Mouse (Mus musculus) cortical plate, adult 2 months (tissue): Measurements from ENCODE around the gene Hist1h4f. TPM values are rescaled to one million over a fixed set of nuclear protein-coding genes. Genes with fewer than 3 reads are reported as not detected.
"Not testable (repeated sequence)": the region's sequence is repeated elsewhere in the genome, so short reads cannot be mapped to it uniquely, and the experiment has no call there.

Experiments
- H3K27ac ChIP-seq: fragments of 200-500 bp; 2 replicates; pipeline ENCODE4 v1.5.1; 2012; ENCODE audit warnings: low read length, control low read depth, inconsistent platforms; ENCODE audit not compliant: insufficient read depth
- H3K4me1 ChIP-seq: fragments of 200-500 bp; 2 replicates; pipeline ENCODE4 v1.6.1; 2011; ENCODE audit warnings: low read length; ENCODE audit not compliant: control insufficient read depth, insufficient read depth
- H3K4me3 ChIP-seq: fragments of 200-500 bp; 2 replicates; pipeline ENCODE4 v1.5.1; 2011; ENCODE audit warnings: mild to moderate bottlenecking, low read length, control low read depth; ENCODE audit not compliant: insufficient read depth
- CTCF ChIP-seq: fragments of 200-500 bp; IDR thresholded peaks from 2 replicates; pipeline ENCODE4 v1.5.1; 2011; ENCODE audit warnings: mild to moderate bottlenecking, control low read depth, low read length; ENCODE audit not compliant: insufficient read depth; ENCODE audit errors: extremely low read depth
- POLR2A ChIP-seq: fragments of 200-500 bp; IDR thresholded peaks from 2 replicates; pipeline ENCODE4 v1.6.1; 2011; ENCODE audit warnings: mild to moderate bottlenecking, low read length, control low read depth; ENCODE audit not compliant: insufficient read depth; ENCODE audit errors: extremely low read depth
- polyA plus RNA-seq: library from polyadenylated mRNA; depleted of rRNA; stranded (reverse); fragments of >200 nt; gene quantifications from 2 replicates; pipeline ENCODE4 v1.2.3, GENCODE M21; 2012

The Hist1h4f gene
- polyA plus RNA-seq, 1 experiment: 13.1 TPM

DNA sequence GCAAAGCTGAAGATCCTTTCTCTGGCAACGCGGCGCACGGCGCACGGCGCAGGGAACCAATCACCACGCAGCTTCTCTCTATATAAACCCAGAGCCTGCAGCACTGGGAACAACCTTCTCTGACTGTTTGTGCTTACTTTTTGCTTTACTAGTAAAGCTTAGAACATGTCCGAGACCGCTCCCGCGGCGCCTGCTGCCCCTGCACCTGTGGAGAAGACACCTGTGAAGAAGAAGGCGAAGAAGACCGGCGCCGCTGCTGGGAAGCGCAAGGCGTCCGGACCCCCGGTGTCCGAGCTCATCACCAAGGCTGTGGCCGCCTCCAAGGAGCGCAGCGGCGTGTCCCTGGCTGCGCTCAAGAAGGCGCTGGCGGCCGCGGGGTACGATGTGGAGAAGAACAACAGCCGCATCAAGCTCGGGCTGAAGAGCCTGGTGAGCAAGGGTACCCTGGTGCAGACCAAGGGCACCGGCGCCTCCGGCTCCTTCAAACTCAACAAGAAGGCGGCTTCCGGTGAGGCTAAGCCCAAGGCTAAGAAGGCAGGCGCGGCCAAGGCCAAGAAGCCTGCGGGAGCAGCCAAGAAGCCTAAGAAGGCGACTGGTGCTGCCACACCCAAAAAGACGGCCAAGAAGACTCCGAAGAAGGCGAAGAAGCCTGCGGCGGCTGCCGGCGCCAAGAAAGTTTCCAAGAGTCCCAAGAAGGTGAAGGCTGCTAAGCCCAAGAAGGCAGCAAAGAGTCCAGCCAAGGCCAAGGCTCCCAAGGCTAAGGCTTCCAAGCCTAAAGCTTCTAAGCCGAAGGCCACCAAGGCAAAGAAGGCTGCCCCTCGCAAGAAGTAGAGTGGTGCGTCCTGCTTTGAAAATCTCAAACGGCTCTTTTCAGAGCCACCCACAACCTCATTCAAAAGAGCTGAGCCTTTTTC, 3.7 kb upstream of the Hist1h4f start:
- Histone ChIP-seq H3K4me3 (peak overlapping the region; percentile 85), H3K4me1 (no peaks in the 10 kb centered on the region; the same call in 1 of the 2 replicates), H3K27ac (peak overlapping the region; percentile 88; the same call in 1 of the 2 replicates)
- peak; percentile 94 for TF ChIP-seq POLR2A
- TF ChIP-seq CTCF: no peak

DNA sequence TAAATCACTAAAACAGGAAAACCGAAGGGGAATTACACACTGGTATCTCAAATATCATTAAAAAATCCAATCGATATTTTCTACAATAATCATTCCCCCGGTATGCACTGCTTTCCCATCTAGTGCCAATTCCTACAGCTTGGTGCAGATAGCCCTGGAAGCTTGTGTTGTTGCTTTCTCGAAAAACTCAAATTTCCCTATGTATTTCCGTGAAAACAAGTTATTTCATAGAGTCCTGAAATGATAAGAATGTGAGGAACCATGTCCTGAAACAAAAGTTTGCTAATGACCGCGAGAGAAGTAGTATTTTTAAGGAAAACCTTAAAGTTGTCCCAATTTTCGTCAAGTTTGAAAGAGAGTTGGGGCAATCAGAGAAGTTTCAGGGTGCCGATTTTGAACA, 2.9 kb upstream of the Hist1h4f start:
- H3K27ac ChIP-seq: peak overlapping the region; percentile 84; the same call in 1 of the 2 replicates
- TF ChIP-seq CTCF (no peak), POLR2A (no peak)
- H3K4me3 ChIP-seq: peak overlapping the region; percentile 85
- no peaks in the 10 kb centered on the region; the same call in 1 of the 2 replicates for H3K4me1 ChIP-seq

DNA sequence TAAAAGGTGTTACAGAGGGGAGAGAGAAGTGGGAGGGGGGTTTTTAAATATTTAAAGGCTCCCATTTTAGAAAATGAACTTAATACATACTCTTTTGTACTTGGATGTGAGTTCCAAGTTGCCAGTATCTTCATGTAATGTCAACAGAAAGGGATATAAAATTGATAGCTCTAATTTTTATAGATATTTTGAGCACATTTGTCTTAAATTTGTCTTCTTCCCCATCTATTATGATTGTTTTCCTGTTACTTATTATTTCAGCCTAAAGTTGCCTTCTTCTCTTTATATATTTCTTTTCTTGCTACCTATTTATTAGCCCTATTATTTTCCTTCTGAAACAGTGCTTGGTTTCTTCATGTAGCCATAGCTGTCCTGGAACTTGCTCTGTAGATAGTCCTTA, 1.5 kb upstream of the Hist1h4f start, which contains the start of gene Hist1h1d:
Gene Hist1h1d (plus strand): TSS at position 301 of the 400 bp plus-strand sequence.
- no peaks in the 10 kb centered on the region; the same call in 1 of the 2 replicates for H3K4me1 ChIP-seq
- no peak within 1 kb of the TSS for H3K27ac ChIP-seq
- TF ChIP-seq POLR2A (no peak), CTCF (no peak)
- H3K4me3 ChIP-seq: no peak within 1 kb of the TSS

DNA sequence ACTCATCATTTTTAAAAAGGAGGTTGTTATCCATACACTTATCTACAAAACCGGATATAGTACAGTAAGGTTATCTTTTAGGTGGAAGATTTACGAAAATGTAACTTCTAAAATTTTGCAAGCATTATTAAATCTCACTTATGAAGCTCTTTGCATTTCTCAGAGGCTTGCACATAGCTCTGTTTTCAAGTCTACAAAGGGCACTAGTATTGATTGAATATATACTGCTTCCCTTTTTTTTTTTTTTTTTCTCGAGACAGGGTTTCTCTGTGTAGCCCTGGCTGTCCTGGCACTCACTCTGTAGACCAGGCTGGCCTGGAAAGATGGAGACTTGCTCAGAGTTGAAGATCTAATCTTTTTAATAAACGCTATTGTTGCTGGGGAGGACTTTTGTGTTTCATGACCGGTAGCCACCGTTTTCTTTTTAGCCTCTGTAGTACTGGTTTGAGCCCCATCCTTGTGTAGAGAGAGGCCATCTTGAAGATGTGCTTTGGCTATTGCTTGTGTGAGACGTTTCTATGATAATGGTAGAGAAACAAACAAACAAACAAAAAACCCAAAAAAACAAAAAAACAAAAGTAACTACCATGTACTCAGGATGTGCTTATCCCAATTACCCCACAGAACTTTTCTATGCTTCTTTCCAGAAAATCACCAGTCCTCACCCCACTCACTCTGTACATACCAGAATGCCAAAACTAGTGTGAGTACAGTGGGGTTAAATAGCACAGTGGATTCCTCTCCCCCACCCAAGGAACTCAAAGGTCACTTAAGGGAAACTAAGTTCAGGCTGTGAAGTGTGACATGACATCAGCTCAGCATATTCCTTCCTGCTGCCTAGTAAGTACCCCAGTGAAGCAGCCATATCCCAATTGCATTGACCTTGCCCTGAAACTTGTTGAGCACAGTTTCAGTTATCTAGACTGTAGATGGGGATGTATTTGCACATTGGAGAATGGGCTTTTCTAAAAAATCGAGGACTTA, 775 bp upstream of the Hist1h4f start:
- H3K27ac ChIP-seq: no peak overlapping the region
- no peaks in the 10 kb centered on the region; the same call in 1 of the 2 replicates for H3K4me1 ChIP-seq
- peak overlapping the region; percentile 66; the same call in 1 of the 2 replicates for H3K4me3 ChIP-seq
- TF ChIP-seq CTCF: no peak
- TF ChIP-seq POLR2A: no peak

DNA sequence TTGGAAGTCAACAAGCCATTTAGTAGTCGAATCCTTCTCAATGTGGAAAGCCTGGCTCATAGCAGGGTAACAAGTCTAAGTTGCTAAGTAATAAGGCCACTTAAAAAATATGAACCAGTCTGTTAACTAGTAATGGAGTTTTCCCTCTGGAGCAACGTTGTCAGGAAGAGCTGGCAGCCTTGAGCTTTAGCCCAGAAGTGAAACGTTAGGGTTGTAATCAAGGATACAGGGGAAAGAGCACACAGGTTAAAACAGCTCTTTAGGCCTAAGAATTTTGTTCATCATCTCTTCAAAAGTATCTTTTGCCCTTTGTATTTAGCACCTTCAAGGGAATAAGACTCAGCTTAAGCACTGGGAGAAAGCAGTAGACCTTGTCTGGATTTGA, 695 bp downstream of the Hist1h4f start:
- TF ChIP-seq CTCF (no peak), POLR2A (no peak)
- Histone ChIP-seq H3K4me3 (peak overlapping the region; percentile 66), H3K4me1 (no peaks in the 10 kb centered on the region; the same call in 1 of the 2 replicates), H3K27ac (peak overlapping the region; percentile 57; the same call in 1 of the 2 replicates)

DNA sequence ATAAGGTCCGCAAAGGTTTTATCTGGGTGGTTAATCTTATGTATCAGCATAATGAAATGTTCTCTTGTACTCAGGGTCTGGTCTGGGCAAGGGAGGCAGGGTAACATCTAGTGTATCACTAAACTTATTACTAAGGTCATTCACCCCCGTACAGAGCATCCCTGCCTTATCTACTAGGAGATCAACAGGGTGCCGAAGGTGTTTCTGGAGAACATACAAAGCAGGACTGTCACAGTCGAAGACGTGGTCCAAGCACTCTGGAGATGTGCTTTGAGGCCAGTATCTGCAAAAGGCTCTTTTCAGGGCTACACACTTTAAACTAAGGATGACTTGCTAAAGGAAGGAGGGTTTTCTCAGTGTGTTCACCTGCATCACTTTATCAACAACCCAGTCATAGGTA, 4.8 kb downstream of the Hist1h4f start:
- H3K27ac ChIP-seq: no peak overlapping the region
- H3K4me3 ChIP-seq: no peak overlapping the region
- H3K4me1 ChIP-seq: no peaks in the 10 kb centered on the region; the same call in 1 of the 2 replicates
- TF ChIP-seq POLR2A: no peak
- no peak for TF ChIP-seq CTCF

DNA sequence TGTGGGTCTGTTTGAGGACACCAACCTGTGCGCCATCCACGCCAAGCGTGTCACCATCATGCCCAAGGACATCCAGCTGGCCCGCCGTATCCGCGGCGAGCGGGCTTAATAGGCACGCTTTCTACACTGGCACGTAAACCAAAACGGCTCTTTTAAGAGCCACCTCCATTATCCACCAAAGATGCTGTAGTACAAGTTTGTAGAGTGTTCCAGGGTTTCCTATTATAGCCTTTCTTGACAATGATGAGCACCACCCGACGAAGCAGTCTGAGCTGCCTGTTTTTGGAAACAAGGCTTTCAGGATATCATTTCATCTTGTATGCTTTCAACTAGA, 6.7 kb downstream of the Hist1h4f start:
- not testable (repeated sequence) for H3K4me1 ChIP-seq, H3K27ac ChIP-seq
- H3K4me3 ChIP-seq: peak overlapping the region; percentile 29

DNA sequence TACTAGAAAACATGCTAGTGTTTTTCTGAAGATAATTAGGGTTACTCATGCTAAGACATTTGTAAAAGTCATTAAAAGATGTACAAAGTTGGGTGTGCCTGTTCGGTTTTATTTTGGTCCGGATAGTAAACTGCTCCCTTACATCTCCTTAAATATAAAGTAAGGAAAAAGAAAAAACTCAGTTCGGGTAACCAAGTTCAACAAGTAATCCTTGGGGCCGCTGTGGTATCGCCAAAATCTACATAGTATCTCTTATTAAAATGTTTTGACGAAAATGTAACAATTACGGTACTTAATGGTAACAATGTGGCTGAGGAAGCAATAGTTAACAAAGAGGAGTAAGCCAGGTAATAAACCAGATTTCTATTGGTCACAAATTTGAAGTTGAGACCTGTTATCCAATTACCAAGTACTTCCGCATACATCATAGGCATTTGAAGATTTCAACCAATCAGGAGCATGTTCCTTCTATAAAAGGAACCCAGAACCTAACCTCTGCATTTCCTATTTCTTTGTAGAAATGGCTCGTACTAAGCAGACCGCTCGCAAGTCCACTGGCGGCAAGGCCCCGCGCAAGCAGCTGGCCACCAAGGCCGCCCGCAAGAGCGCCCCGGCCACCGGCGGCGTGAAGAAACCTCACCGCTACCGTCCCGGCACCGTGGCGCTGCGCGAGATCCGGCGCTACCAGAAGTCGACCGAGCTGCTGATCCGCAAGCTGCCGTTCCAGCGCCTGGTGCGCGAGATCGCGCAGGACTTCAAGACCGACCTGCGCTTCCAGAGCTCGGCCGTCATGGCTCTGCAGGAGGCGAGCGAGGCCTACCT, 7.3 kb downstream of the Hist1h4f start, which contains the start of gene Hist1h3f:
Gene Hist1h3f (plus strand): TSS at position 88 of the 822 bp plus-strand sequence.
- Histone ChIP-seq H3K4me1 (no peaks in the 10 kb centered on the region), H3K4me3 (peak within 1 kb of the TSS; percentile 29), H3K27ac (peak within 1 kb of the TSS; percentile 55; the same call in 1 of the 2 replicates)
- TF ChIP-seq CTCF (no peak), POLR2A (peak; percentile 96)

DNA sequence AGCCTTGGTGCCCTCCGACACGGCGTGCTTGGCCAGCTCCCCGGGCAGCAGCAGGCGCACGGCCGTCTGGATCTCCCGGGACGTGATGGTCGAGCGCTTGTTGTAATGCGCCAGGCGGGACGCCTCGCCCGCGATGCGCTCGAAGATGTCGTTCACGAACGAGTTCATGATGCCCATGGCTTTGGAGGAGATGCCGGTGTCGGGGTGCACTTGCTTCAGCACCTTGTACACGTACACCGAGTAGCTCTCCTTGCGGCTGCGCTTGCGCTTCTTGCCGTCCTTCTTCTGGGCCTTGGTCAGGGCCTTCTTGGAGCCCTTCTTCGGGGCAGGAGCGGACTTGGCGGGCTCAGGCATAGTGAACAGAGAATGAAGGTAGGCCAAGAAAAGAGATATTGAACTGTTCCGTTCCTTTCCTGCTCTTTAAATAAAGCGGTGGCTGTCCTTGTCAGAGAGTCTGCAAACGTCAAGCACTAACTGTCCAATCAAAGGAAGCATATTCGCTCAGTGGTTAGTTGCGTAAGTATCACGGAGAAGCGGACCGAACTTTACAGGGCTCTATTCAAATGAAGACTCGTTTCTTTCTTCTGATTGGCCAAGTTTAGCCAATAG, 8.3 kb downstream of the Hist1h4f start, which contains the start of gene Hist1h2bh:
Gene Hist1h2bh (minus strand): TSS at position 394 of the 609 bp plus-strand sequence.
- H3K4me1 ChIP-seq, H3K27ac ChIP-seq: not testable (repeated sequence)
- peak within 1 kb of the TSS; percentile 29 for H3K4me3 ChIP-seq
- peak; percentile 73; the same call in 1 of the 2 replicates for TF ChIP-seq POLR2A

DNA sequence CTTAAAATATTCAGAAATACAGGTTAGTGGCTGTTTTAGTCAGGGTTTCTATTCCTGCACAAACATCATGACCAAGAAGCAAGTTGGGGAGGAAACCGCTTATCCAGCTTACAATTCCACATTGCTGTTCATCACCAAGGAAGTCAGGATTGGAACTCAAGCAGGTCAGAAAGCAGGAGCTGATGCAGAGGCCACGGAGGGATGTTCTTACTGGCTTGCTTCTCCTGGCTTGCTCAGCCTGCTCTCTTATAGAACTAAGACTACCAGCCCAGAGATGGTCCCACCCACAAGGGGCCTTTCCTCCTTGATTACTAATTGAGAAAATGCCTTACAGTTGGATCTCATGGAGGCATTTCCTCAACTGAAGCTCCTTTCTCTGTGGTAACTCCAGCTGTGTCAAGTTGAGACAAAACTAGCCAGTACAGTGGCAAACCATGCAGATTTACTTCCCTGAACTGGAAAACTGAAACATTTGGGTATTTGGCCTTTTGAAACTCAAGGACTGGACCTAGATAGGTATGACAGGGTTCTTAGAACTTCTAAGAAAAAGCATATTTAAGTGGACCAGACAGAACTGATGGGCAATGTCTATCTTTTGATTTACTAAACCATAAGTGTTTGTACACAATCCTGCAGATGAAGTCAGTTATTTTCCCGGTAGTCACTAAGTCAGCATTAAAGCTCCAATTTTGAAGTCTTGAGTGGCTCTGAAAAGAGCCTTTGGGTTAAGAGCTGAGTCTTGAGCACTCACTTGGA, 9.0 kb downstream of the Hist1h4f start:
- H3K27ac ChIP-seq, H3K4me1 ChIP-seq: not testable (repeated sequence)
- peak overlapping the region; percentile 23; the same call in 1 of the 2 replicates for H3K4me3 ChIP-seq
